Mouse (Mus musculus): ENCODE data around the gene Prpf38b.
A peak's percentile ranks its signal among the peaks of the same experiment; 100 is the strongest.
"Not testable (repeated sequence)": the region's sequence is repeated elsewhere in the genome, so short reads cannot be mapped to it uniquely, and the experiment has no call there.

The Prpf38b gene

GRCm38 (mm10) chr3:108900681-108901080 lies 10.8 kb downstream of the Prpf38b start:
- DNase-seq (ENCODE audit: low spot score in 2 of 2): no peak

GRCm38 (mm10) chr3:108900147-108900546 lies 11.4 kb downstream of the Prpf38b start:
- DNase-seq (ENCODE audit: low spot score in 2 of 2): no peak

- no peak for DNase-seq (ENCODE audit: low spot score in 2 of 2)
Measured at GRCm38 (mm10) chr3:108898640-108899039, 12.9 kb downstream of the Prpf38b start.

DNA sequence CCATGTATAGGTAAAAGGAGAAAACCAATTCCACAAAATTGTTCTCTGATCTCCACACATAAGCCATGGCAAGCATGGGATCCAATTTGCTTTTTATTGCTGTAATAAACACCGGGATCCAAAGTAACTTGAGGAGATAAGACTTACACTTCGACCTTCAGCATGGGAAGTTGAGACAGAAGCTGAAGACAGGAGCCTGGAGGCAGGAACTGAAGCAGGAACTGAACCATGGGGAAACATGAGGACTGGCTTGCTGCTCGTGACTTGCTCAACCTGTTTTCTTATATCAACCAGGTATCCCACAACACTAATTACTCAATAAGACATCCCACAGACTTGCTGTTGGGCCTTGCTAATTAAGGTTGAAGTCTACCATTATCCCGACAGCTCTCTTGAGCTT lies 18.6 kb downstream of the Prpf38b start:
- no peak for DNase-seq (ENCODE audit: low spot score in 2 of 2)

- no peak for DNase-seq (ENCODE audit: low spot score in 2 of 2)
Measured at GRCm38 (mm10) chr3:108892080-108892479, 19.4 kb downstream of the Prpf38b start.

- no peak for DNase-seq (ENCODE audit: low spot score in 2 of 2)
Measured at GRCm38 (mm10) chr3:108889908-108890307, 21.6 kb downstream of the Prpf38b start, which contains the start of gene Fndc7. TSS of gene Fndc7 (minus strand) at chr3:108890008.

DNA sequence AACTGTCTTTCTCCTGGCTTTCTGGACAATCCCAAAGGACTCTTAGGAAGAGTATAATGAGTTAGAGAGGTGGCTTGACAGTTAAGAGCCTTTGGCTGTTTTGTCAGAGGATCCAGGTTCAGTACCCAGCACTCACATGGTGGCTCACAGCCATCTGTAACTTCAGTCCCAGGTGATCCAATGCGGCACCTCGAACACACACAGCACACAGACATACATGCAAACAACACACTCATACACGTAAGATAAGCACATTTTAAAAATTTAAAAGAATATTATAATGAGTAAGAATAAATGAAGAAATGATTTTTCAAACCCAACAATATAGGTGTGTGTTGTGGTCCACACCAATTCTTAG lies 23.9 kb downstream of the Prpf38b start:
- no peak for DNase-seq (ENCODE audit: low spot score in 2 of 2)

DNA sequence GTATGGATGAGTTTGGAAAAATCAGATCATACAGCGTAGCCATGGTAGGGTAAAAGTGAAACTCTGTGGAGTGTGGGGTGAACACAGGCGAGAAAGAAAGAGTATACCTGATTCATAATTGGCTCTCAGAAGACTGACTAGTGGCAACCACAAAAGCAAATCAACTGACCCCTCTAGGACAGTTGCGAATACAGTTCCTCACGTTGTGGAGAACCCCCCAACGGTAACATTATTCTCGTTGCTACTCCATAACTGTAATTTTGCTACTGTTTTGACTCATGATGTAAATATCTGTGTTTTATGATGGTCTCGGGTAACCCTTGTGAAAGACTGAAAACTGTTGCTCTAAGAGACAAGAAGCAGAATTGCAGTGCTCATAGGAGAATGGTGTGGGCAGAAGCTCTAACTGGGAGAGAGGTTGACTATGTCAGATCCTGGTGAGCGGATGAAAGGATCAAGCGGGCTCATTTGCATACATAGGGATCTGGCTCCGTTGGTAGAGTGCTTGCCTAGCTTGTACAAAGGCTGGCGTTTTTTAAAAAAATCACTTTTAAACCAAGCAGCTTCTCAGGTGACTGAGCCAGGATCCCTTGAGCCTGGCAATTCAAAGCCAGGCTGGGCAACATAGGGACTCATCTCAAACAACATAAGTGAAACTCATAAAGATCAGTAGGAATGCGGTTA lies 24.5 kb downstream of the Prpf38b start:
- no peak for DNase-seq (ENCODE audit: low spot score in 2 of 2)

GRCm38 (mm10) chr3:108885686-108886530 lies 25.6 kb downstream of the Prpf38b start:
- no peak for DNase-seq (ENCODE audit: low spot score in 2 of 2)

DNA sequence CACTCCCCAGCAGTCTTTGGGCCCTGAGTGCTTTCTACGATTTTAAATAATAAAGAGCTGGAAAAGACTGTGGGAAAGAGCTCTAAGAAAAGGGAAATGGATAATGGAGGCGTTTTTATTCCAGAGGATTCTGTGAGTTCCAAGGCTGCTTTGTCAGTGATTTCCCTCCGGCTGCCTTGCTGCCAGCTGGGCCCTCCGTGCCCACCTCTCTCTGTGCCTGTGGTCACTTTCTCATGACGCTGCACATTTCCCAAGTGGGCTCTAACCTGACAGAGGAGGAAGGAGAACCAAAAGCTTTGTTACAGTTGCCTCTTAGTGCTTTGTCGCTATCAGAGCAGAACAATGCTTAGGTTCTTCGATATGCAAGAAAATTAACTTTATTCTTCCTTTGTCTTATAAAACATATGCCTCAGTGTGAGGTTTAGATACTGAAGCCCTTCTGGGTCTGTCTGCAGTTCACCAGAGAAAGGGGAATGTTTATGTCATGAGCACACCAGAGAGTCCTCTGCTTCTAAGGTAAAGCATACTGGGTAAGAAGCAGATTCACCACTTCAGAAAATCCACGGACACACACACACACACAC lies 26.7 kb downstream of the Prpf38b start:
- no peak for DNase-seq (ENCODE audit: low spot score in 2 of 2)

DNA sequence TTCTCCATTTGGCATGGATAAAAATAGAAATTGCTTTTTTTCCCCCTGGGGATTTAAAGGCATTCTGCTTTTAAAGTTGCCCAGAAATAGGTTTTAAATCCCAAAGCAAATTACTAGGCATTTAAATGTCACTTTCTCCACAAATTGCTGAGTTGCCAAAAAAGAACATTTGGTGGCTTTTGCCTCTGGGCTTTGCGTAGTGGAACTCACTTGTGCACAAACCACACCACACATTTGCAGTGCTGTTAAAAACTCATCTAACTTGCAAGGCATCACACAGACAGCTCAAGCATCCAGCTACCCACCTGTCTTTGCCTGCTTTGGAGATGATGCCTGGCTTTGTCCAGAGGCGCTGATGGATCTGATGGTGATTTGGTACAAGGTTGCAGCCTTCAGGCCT lies 28.5 kb downstream of the Prpf38b start:
- no peak for DNase-seq (ENCODE audit: low spot score in 2 of 2)

DNA sequence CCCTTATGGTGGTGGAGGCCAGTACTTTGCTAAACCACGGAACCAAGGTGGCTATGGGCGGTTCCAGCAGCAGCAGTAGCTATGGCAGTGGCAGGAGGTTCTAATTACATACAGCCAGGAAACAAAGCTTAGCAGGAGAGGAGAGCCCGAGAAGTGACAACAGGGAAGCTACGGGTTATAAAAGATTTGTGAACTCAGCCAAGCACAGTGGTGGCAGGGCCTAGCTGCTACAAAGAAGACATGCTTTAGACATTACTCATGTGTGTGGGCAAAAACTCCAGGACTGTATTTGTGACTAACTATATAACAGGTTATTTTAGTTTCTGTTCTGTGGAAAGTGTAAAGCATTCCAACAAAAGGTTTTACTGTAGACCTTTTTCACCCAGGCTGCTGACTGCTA lies 29.7 kb downstream of the Prpf38b start:
- DNase-seq (ENCODE audit: low spot score in 2 of 2): not testable (repeated sequence)

GRCm38 (mm10) chr3:108880544-108881507 lies 30.7 kb downstream of the Prpf38b start:
- DNase-seq (ENCODE audit: low spot score in 2 of 2): peak in 1 of 2 experiments; percentile 15

DNA sequence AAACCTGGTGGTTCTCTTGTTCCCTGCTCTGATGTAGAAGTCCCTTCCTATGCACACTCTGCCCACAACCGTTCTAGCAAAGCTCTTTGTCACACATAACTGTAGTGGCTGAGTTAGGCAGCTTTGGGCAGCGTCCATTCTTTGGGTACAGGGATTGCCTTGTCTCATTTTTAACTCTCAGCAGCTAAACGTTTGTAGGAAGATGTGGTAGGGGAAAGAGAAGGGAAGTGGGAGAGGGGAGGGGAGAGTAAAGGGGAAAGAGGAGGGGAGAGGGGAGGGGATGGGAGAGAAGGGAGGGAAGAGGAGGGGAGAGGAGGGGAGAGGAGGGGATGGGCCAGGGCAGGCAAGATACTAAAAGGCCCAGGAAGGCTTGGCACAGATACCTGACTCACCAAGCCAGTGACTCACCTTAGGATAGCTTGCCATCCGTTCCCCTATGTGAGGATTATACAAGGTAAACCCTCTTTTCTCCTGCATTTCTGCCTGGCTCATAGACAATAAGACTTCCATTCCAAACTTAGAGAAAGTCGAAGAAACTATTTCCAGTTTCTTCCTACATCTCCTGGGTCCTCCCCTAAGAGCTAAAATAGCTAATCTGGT lies 31.6 kb downstream of the Prpf38b start:
- DNase-seq (ENCODE audit: low spot score in 2 of 2): no peak

DNA sequence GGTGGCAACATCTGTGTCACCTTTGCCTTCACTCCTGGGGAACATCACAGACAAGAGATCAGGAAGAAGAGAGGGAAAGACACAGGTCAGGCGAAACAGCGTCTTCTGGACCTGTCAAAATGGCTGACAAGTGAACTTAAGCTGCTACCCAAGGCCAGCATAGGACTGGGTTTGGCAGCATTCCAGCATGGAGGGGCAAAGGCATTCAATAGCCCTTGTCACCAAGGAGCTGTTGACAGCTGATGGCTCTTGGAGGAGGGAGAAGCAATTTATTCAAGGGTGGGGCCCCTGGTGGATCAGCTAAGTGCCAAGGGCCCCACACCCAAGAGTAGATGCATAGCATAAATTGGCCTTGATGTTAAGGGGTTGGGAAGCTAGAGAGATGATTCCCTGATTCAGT lies 32.4 kb downstream of the Prpf38b start:
- DNase-seq (ENCODE audit: low spot score in 2 of 2): no peak

GRCm38 (mm10) chr3:108870631-108871030 lies 40.9 kb downstream of the Prpf38b start:
- DNase-seq (ENCODE audit: low spot score in 2 of 2): no peak

DNA sequence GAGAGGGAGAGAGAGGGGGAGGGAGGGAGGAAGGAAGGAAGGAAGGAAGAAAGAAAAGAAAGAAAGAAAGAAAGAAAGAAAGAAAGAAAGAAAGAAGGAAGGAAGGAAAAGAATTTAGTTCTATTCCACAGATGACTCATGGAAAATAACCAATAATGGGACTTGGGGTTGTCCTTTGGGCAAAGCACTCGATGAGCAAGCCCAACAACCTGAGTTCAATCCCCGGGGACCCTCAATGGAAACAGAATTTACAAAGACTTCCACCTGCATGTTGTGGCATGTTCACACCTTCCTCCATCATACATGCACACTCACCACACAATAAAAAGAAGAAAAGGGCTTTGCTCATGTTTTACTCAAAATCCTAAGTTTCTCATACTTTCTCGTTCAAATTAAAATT lies 44.1 kb downstream of the Prpf38b start:
- DNase-seq (ENCODE audit: low spot score in 2 of 2): no peak

DNA sequence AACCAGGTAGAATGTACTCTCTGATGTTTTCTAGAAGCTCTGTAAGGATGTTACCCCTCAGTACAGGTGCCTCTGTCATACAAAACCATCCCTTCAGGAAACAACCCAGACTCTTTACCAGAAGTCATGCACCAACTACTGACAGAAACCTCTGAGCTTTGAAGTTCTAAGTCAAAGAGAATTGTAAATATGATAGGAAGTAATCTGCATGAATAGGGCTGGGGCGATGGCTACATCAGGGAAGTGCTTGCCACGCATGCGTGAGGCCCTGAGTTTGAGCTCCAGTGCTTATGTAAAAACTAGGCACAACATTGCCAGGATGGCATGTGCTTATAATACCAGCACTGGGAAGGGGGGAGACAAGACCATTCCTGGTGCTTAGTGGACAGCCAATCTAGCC lies 45.9 kb downstream of the Prpf38b start:
- no peak for DNase-seq (ENCODE audit: low spot score in 2 of 2)

DNA sequence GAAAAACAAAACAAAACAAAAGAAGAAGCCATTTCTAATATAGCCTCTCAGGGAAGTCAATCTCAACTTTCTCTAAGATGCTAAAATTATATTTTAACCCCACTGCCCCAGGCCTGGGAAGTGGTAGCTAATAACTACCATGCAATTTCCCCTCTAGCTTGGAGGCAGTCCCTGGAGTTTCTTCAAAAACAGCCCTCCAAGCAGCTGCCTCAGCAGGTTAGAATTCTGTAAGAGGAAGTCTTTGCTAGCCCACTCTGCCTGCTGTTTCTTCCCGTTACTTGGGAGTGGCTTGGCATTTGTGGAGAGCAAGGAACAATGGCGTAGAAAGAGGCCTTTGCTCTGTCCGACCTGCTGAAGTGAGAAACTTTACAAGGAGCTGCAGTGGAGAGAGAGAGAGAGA lies 46.4 kb downstream of the Prpf38b start:
- DNase-seq (ENCODE audit: low spot score in 2 of 2): no peak

DNA sequence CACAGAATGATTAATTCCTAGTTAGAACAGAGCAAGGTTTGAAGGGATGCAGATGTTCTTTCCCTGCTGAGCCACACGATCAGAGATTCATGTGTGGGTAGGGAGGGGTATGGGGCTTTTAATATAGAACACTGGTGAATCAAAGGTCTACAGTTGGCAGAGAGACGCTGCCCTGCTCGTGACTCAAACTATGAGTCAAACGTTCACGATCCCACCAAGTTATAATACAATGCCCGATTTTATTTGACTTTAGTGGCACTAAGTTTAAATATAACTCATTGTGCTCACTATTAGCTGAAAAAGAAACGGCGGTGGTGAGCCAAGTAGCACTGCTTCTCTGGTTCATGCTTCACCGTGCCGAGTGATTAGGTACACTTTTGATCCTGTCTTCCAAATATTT lies 48.4 kb downstream of the Prpf38b start:
- no peak for DNase-seq (ENCODE audit: low spot score in 2 of 2)

DNA sequence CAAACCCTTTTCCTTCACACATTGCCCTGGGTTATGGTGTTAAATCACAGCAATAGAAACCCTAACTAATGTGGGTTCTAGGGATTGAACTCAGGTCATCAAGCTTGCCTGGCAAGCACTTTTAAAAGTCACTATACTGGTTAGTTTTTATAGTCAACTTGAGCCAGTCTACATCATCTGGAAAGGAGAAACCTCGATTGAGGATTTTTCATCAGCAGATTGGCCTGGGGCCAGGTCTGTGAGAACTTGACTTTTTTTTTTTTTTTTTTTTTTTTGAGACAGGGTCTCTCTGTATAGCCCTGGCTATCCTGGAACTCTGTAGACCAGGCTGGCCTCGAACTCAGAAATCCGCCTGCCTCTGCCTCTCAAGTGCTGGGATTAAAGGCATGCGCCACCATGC lies 49.2 kb downstream of the Prpf38b start:
- DNase-seq (ENCODE audit: low spot score in 2 of 2): not testable (repeated sequence)
